Mouse (Mus musculus) ES-E14 (cell line): ENCODE data around the gene Klrg2. TPM values are rescaled to one million over a fixed set of nuclear protein-coding genes. Genes with fewer than 3 reads are reported as not detected.

Source experiments
- DNase-seq: peaks from one replicate; pipeline ENCODE4 v3.0.0-alpha.2; 2013; ENCODE audit warnings: low read depth, low spot score
- H3K27ac ChIP-seq: 2 replicates; pipeline ENCODE4 v1.5.1; 2012; ENCODE audit warnings: low read depth, mild to moderate bottlenecking, low read length, moderate library complexity, mixed read lengths; ENCODE audit not compliant: poor library complexity, insufficient read depth, severe bottlenecking
- H3K36me3 ChIP-seq: 2 replicates; pipeline ENCODE4 v1.6.1; 2012; ENCODE audit warnings: mild to moderate bottlenecking, low read length, moderate library complexity, mixed read lengths; ENCODE audit not compliant: control insufficient read depth, poor library complexity, insufficient read depth, severe bottlenecking
- H3K4me1 ChIP-seq, 2 experiments: fragments of 150-350 bp in 1 of 2; sonication (generic) in 1 of 2; 2 replicates each; pipeline ENCODE4 v1.6.1; 2012; ENCODE audit warnings: low read length in 2 of 2, mild to moderate bottlenecking in 1 of 2, mixed read lengths in 1 of 2; ENCODE audit not compliant: control insufficient read depth in 2 of 2, insufficient read depth in 2 of 2, poor library complexity in 1 of 2
- H3K4me3 ChIP-seq, 2 experiments: fragments of 150-350 bp in 1 of 2; sonication (generic) in 1 of 2; 2 replicates each; pipeline ENCODE4 v1.5.1; 2012; ENCODE audit warnings: low read length in 2 of 2, low read depth in 1 of 2, mild to moderate bottlenecking in 1 of 2, mixed read lengths in 1 of 2; ENCODE audit not compliant: insufficient read depth in 1 of 2, poor library complexity in 1 of 2, severe bottlenecking in 1 of 2
- H3K9ac ChIP-seq: 2 replicates; pipeline ENCODE4 v1.6.1; 2012; ENCODE audit warnings: low read depth, mild to moderate bottlenecking, low read length, mixed read lengths; ENCODE audit not compliant: poor library complexity, insufficient read depth, severe bottlenecking
- H3K9me3 ChIP-seq: fragments of 150-350 bp; sonication (generic); 2 replicates; pipeline ENCODE4 v1.6.1; 2012; ENCODE audit warnings: low read depth, mild to moderate bottlenecking, low read length; ENCODE audit not compliant: control insufficient read depth, insufficient read depth
- CHD2 ChIP-seq: IDR thresholded peaks from 2 replicates; pipeline ENCODE4 v1.6.1; 2014; ENCODE audit warnings: mild to moderate bottlenecking, low read depth, low read length, inconsistent platforms
- HCFC1 ChIP-seq: IDR thresholded peaks from 2 replicates; pipeline ENCODE4 v1.6.1; 2012; ENCODE audit warnings: low read length, inconsistent platforms, borderline replicate concordance; ENCODE audit not compliant: insufficient read depth
- MAFK ChIP-seq: IDR thresholded peaks from 2 replicates; pipeline ENCODE4 v1.6.1; 2014; ENCODE audit warnings: mild to moderate bottlenecking, low read depth, low read length, inconsistent platforms; ENCODE audit not compliant: insufficient read depth
- ZC3H11A ChIP-seq: IDR thresholded peaks from 2 replicates; pipeline ENCODE4 v1.6.1; 2012; ENCODE audit warnings: low read depth, mild to moderate bottlenecking, inconsistent platforms, low read length, borderline replicate concordance
- ZNF384 ChIP-seq: IDR thresholded peaks from 2 replicates; pipeline ENCODE4 v1.6.1; 2012; ENCODE audit warnings: low read depth, low read length, inconsistent platforms
- in situ Hi-C, 2 experiments: fragments of 600-800 bp; cut with MboI; formaldehyde crosslinking; loops; one replicate each; pipeline ENCODE4 v1.15.1; 2025; ENCODE audit warnings: low sequenced_read_pairs in 2 of 2, inconsistent platforms in 1 of 2; ENCODE audit not compliant: unreplicated experiment in 2 of 2
- total RNA-seq: library from RNA; depleted of rRNA; stranded (reverse); fragments of 300-350 nt; gene quantifications from 2 replicates; pipeline ENCODE4 v1.2.3, GENCODE M21; 2012

The Klrg2 gene
- total RNA-seq, 1 experiment: 3.2 TPM

- H3K9ac ChIP-seq: peak within 1 kb of the TSS; percentile 76
- no peaks in the 10 kb centered on the region for H3K36me3 ChIP-seq
- DNase-seq: no peak
- peaks cover 0 to 2% of the 10 kb centered on the region in 2 experiments; a peak in 1 of 4 replicates for H3K4me1 ChIP-seq
- H3K27ac ChIP-seq: no peak within 1 kb of the TSS
- H3K4me3 ChIP-seq: peak within 1 kb of the TSS; percentile 66 to 84
- TF ChIP-seq ZC3H11A (no peak), MAFK (no peak), CHD2 (no peak), HCFC1 (no peak), ZNF384 (no peak)
- in situ Hi-C loops: no loop called here
- no peaks in the 10 kb centered on the region for H3K9me3 ChIP-seq
Observed at GRCm38 (mm10) chr6:38662714-38663615, 25.9 kb upstream of the Klrg2 start, which contains the start of gene Clec2l. Gene Clec2l (plus strand): TSS chr6:38663069.

GRCm38 (mm10) chr6:38661626-38662025, 24.6 kb upstream of the Klrg2 start:
- H3K9me3 ChIP-seq: no peaks in the 10 kb centered on the region
- H3K9ac ChIP-seq: no peak overlapping the region
- DNase-seq: no peak
- H3K27ac ChIP-seq: no peak overlapping the region
- no peak for TF ChIP-seq MAFK
- TF ChIP-seq ZNF384: no peak
- TF ChIP-seq HCFC1: no peak
- no peak for TF ChIP-seq ZC3H11A
- no peak for TF ChIP-seq CHD2
- in situ Hi-C loops: no loop called here
- peaks cover 0 to 2% of the 10 kb centered on the region in 2 experiments; a peak in 1 of 4 replicates for H3K4me1 ChIP-seq
- no peak overlapping the region for H3K4me3 ChIP-seq
- no peaks in the 10 kb centered on the region for H3K36me3 ChIP-seq

DNA sequence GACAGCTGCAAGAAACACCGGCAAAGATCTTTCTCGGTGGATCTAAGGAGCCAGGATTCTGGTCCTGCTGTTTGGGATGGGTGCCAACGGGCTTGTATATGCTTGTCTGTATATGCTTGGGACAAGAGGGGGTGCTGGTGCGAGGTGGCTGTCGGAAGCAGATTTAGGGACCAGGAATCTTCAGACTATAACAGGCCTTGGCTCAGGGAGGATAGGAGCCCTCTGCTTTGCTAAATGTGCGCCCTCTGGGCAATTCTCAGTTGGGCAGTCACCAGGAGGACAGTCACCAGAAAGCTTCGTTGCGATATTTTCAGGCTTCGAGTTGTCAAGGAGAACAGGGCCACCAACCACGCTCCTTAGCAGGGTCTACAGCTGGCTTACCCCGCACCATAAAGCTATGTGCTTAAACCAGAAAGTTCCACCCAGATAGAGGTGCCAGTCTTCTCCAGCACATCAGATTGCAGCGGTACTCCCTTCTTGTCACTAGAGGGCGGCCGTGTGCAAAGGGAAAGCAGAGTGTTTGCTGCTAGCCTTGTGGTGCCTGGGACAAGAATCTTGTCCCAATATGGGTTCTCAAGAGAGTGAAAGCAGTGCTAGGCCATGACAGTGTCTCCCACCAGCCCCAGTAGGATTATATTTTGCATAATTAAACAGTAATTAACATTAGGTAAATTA, 13.4 kb upstream of the Klrg2 start:
- Histone ChIP-seq H3K9me3 (no peaks in the 10 kb centered on the region), H3K27ac (no peak overlapping the region), H3K9ac (no peak overlapping the region), H3K36me3 (no peaks in the 10 kb centered on the region), H3K4me1 (no peaks in the 10 kb centered on the region), H3K4me3 (0 out of 4 replicates have a peak overlapping the region, but pooled peaks of 1 of the 2 experiments have one; percentile 29)
- no peak for TF ChIP-seq MAFK
- TF ChIP-seq CHD2: no peak
- no peak for TF ChIP-seq HCFC1
- TF ChIP-seq ZC3H11A: peak; percentile 57; the same call in 1 of the 2 replicates
- no peak for TF ChIP-seq ZNF384
- DNase-seq: peak; percentile 72
- in situ Hi-C loops: no loop called here

DNA sequence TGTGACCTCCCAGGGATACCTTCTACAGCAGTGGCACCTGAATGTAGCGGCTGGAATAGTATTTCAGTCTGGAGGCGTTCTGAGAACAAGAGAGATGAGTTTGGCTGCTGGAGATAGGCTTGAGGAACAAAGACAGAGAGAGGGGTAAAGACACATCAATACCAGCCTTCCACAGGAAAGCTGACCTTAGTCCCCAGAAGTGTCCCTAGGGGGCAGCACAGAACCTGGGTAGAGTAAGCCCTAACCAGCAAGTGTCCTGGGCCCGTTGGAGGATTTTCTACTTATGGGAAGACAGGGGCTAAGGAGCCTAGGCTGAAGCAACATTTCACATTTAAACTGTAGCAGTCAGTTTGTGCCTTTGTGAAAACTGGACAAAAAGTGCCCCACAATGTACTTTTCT, 12.5 kb upstream of the Klrg2 start:
- H3K9ac ChIP-seq: no peak overlapping the region
- in situ Hi-C loops: loop anchor here in 1 of 2 experiments (10.0 kb wide), 1 partner anchor 255 kb away; no protein-coding TSS in a partner anchor

More for the DNA sequence above, 12.5 kb upstream of the Klrg2 start:
- Histone ChIP-seq H3K9me3 (no peaks in the 10 kb centered on the region), H3K27ac (no peak overlapping the region), H3K4me1 (no peaks in the 10 kb centered on the region), H3K4me3 (no peak overlapping the region), H3K36me3 (no peaks in the 10 kb centered on the region)
- DNase-seq: no peak
- TF ChIP-seq ZNF384 (no peak), HCFC1 (no peak), ZC3H11A (0 out of 2 replicates have a peak, but pooled peaks have one; percentile 15), CHD2 (no peak)
